Mouse (Mus musculus): Measurements from ENCODE around the gene Ankrd34a. TPM values are rescaled to one million over a fixed set of nuclear protein-coding genes. Genes with fewer than 3 reads are reported as not detected.
"Not testable (repeated sequence)": the region's sequence is repeated elsewhere in the genome, so short reads cannot be mapped to it uniquely, and the experiment has no call there.

Gene Ankrd34a
- total and polyA plus RNA-seq, 3 experiments: 0.04 to 0.11 TPM; not detected in 1

- Histone ChIP-seq H3K9ac (ENCODE audit: insufficient read depth, low read depth) (no peak overlapping the region), H3K27me3 (replicated peaks) (no peaks in the 10 kb centered on the region), H3K79me2 (replicated peaks; ENCODE audit: control insufficient read depth, extremely low read depth, insufficient read depth, poor library complexity, severe bottlenecking) (no peaks in the 10 kb centered on the region), H3K4me1 (ENCODE audit: control insufficient read depth in 1 of 2, insufficient read depth in 2 of 2) (peaks cover 4 to 20% of the 10 kb centered on the region in 2 experiments; a peak in 2 of 4 replicates), H3K36me3 (replicated peaks in 1 of 2; ENCODE audit: control insufficient read depth in 1 of 2, insufficient read depth in 1 of 2, low read length in 1 of 2) (peaks cover 0 to 15% of the 10 kb centered on the region in 2 experiments), H3K9me3 (replicated peaks; ENCODE audit: low read length) (peaks cover 2% of the 10 kb centered on the region), H3K4me2 (ENCODE audit: insufficient read depth, low read depth, poor library complexity, severe bottlenecking) (no peak overlapping the region), H3K27ac (ENCODE audit: insufficient read depth, low read depth) (no peak overlapping the region), H3K4me3 (replicated peaks in 1 of 3; ENCODE audit: low read depth in 2 of 3, low read length in 2 of 3, poor library complexity in 1 of 3) (no peak overlapping the region)
- no peak for DNase-seq (ENCODE audit: extremely low read depth)
- in situ Hi-C loops (cut with MboI; ENCODE audit: low pct_ligation_motif_present, low pct_unique_long_range_greater_than_20kb, low sequenced_read_pairs): no loop called here
- no peak for TF ChIP-seq IRF4 (IDR thresholded peaks at IDR 0.05; ENCODE audit: low read depth, low read length)
- no peak for TF ChIP-seq EP300 (IDR thresholded peaks at IDR 0.05; ENCODE audit: low read length)
- TF ChIP-seq E2F4 (IDR thresholded peaks at IDR 0.05; ENCODE audit: insufficient replicate concordance, low read depth, low read length): no peak
- TF ChIP-seq USF1 (IDR thresholded peaks at IDR 0.05; ENCODE audit: low read depth, low read length): no peak
- no peak for TF ChIP-seq POLR2AphosphoS2 (IDR thresholded peaks at IDR 0.05; ENCODE audit: low read depth, low read length)
- no peak for TF ChIP-seq NRF1 (IDR thresholded peaks at IDR 0.05; ENCODE audit: low read depth, low read length)
- no peak for TF ChIP-seq MAZ (IDR thresholded peaks at IDR 0.05; ENCODE audit: low read depth, low read length)
- no peak for TF ChIP-seq ELF1 (IDR thresholded peaks at IDR 0.05; ENCODE audit: low read depth, low read length)
- TF ChIP-seq USF2 (conservative IDR thresholded peaks at IDR 0.05; ENCODE audit: low read depth, low read length): no peak
- TF ChIP-seq ETS1 (conservative IDR thresholded peaks at IDR 0.05; ENCODE audit: low read depth, low read length): no peak
- TF ChIP-seq CHD1 (IDR thresholded peaks at IDR 0.05; ENCODE audit: low read depth, low read length): no peak
- no peak for TF ChIP-seq HCFC1 (IDR thresholded peaks at IDR 0.05; ENCODE audit: low read depth, low read length)
- no peak for TF ChIP-seq CTCF (conservative IDR thresholded peaks at IDR 0.05 in 1 of 2, IDR thresholded peaks at IDR 0.05 in 1 of 2; ENCODE audit: low read depth in 2 of 2, low read length in 2 of 2)
- dilution Hi-C loops (cut with MboI; ENCODE audit: extremely low pct_ligation_motif_present, extremely low pct_unique_long_range_greater_than_20kb, low sequenced_read_pairs): no loop called here
Measured at GRCm38 (mm10) chr3:96603311-96603710, 6.9 kb downstream of the Ankrd34a start.

DNA sequence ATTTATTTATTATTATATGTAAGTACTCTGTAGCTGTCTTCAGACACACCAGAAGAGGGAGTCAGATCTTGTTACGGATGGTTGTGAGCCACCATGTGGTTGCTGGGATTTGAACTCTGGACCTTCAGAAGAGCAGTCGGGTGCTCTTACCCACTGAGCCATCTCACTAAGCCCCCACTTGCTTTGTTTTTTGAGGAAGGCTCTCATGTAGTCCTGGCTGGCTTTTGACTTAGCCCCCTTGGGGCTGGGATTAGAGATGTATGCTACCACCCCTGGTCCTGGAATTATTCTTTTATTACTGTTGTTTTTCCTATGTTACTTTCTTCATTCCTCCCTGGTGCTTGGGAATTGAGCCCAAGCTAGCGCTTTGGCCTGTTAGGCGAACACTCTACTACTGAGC lies 9.6 kb downstream of the Ankrd34a start:
- in situ Hi-C loops (cut with MboI; ENCODE audit: low pct_ligation_motif_present, low pct_unique_long_range_greater_than_20kb, low sequenced_read_pairs); H3K9me3 ChIP-seq (replicated peaks; ENCODE audit: low read length); DNase-seq (ENCODE audit: extremely low read depth); H3K27ac ChIP-seq (ENCODE audit: insufficient read depth, low read depth); H3K4me3 ChIP-seq (replicated peaks in 1 of 3; ENCODE audit: low read depth in 2 of 3, low read length in 2 of 3, poor library complexity in 1 of 3); dilution Hi-C loops (cut with MboI; ENCODE audit: extremely low pct_ligation_motif_present, extremely low pct_unique_long_range_greater_than_20kb, low sequenced_read_pairs); H3K9ac ChIP-seq (ENCODE audit: insufficient read depth, low read depth); H3K27me3 ChIP-seq (replicated peaks); H3K4me1 ChIP-seq (ENCODE audit: control insufficient read depth in 1 of 2, insufficient read depth in 2 of 2); H3K4me2 ChIP-seq (ENCODE audit: insufficient read depth, low read depth, poor library complexity, severe bottlenecking); H3K79me2 ChIP-seq (replicated peaks; ENCODE audit: control insufficient read depth, extremely low read depth, insufficient read depth, poor library complexity, severe bottlenecking): not testable (repeated sequence)
- peaks cover 0 to 20% of the 10 kb centered on the region in 2 experiments for H3K36me3 ChIP-seq (replicated peaks in 1 of 2; ENCODE audit: control insufficient read depth in 1 of 2, insufficient read depth in 1 of 2, low read length in 1 of 2)

GRCm38 (mm10) chr3:96606618-96607017 lies 10.2 kb downstream of the Ankrd34a start:
- no peak overlapping the region for H3K4me3 ChIP-seq (replicated peaks in 1 of 3; ENCODE audit: low read depth in 2 of 3, low read length in 2 of 3, poor library complexity in 1 of 3)
- in situ Hi-C loops (cut with MboI; ENCODE audit: low pct_ligation_motif_present, low pct_unique_long_range_greater_than_20kb, low sequenced_read_pairs) (no loop called here), dilution Hi-C loops (cut with MboI; ENCODE audit: extremely low pct_ligation_motif_present, extremely low pct_unique_long_range_greater_than_20kb, low sequenced_read_pairs) (no loop called here)
- H3K4me2 ChIP-seq (ENCODE audit: insufficient read depth, low read depth, poor library complexity, severe bottlenecking): no peak overlapping the region
- no peak for DNase-seq (ENCODE audit: extremely low read depth)
- H3K27ac ChIP-seq (ENCODE audit: insufficient read depth, low read depth): no peak overlapping the region
- H3K27me3 ChIP-seq (replicated peaks): no peaks in the 10 kb centered on the region
- peaks cover 0 to 24% of the 10 kb centered on the region in 2 experiments for H3K36me3 ChIP-seq (replicated peaks in 1 of 2; ENCODE audit: control insufficient read depth in 1 of 2, insufficient read depth in 1 of 2, low read length in 1 of 2)
- no peak for TF ChIP-seq SMC3 (IDR thresholded peaks at IDR 0.05; ENCODE audit: low read depth, low read length)
- no peak for TF ChIP-seq PAX5 (IDR thresholded peaks at IDR 0.05; ENCODE audit: low read length)
- no peak for TF ChIP-seq E2F4 (IDR thresholded peaks at IDR 0.05; ENCODE audit: insufficient replicate concordance, low read depth, low read length)
- TF ChIP-seq TCF12 (IDR thresholded peaks at IDR 0.05; ENCODE audit: low read depth, low read length): no peak
- TF ChIP-seq IRF4 (IDR thresholded peaks at IDR 0.05; ENCODE audit: low read depth, low read length): no peak
- no peak for TF ChIP-seq JUND (conservative IDR thresholded peaks at IDR 0.05; ENCODE audit: low read depth, low read length)
- TF ChIP-seq ZC3H11A (IDR thresholded peaks at IDR 0.05; ENCODE audit: low read depth, low read length): no peak
- TF ChIP-seq BHLHE40 (IDR thresholded peaks at IDR 0.05; ENCODE audit: low read depth, low read length): no peak
- no peak for TF ChIP-seq HCFC1 (IDR thresholded peaks at IDR 0.05; ENCODE audit: low read depth, low read length)
- TF ChIP-seq ZNF384 (IDR thresholded peaks at IDR 0.05; ENCODE audit: low read depth, low read length): no peak
- no peak for TF ChIP-seq MAX (IDR thresholded peaks at IDR 0.05; ENCODE audit: low read length)
- no peak for TF ChIP-seq KAT2A (IDR thresholded peaks at IDR 0.05; ENCODE audit: insufficient replicate concordance, low read length)
- TF ChIP-seq TBP (conservative IDR thresholded peaks at IDR 0.05; ENCODE audit: low read depth, low read length): no peak
- TF ChIP-seq USF2 (conservative IDR thresholded peaks at IDR 0.05; ENCODE audit: low read depth, low read length): no peak
- no peaks in the 10 kb centered on the region for H3K9me3 ChIP-seq (replicated peaks; ENCODE audit: low read length)
- H3K79me2 ChIP-seq (replicated peaks; ENCODE audit: control insufficient read depth, extremely low read depth, insufficient read depth, poor library complexity, severe bottlenecking): no peaks in the 10 kb centered on the region
- no peak overlapping the region for H3K9ac ChIP-seq (ENCODE audit: insufficient read depth, low read depth)
- H3K4me1 ChIP-seq (ENCODE audit: control insufficient read depth in 1 of 2, insufficient read depth in 2 of 2): peaks cover 2 to 9% of the 10 kb centered on the region in 2 experiments; a peak in 2 of 4 replicates

Data from CH12.LX (cell line).